Mouse (Mus musculus) left cerebral cortex, adult 8-10 months (tissue): ENCODE data around the gene Irx6. TPM values are rescaled to one million over a fixed set of nuclear protein-coding genes. Genes with fewer than 3 reads are reported as not detected.

Source experiments
- DNase-seq, 2 experiments: peaks; one replicate each; pipeline ENCODE4 v3.0.0; 2022; ENCODE audit warnings: low spot score in 2 of 2
- total RNA-seq, 4 experiments: library from RNA; stranded (reverse); gene quantifications; 2 replicates each; pipeline ENCODE4 v1.2.4; 2022

The Irx6 gene
- total RNA-seq, 4 experiments from 2014 or later = 0.17 to 0.32 (median 0.22) TPM

DNA sequence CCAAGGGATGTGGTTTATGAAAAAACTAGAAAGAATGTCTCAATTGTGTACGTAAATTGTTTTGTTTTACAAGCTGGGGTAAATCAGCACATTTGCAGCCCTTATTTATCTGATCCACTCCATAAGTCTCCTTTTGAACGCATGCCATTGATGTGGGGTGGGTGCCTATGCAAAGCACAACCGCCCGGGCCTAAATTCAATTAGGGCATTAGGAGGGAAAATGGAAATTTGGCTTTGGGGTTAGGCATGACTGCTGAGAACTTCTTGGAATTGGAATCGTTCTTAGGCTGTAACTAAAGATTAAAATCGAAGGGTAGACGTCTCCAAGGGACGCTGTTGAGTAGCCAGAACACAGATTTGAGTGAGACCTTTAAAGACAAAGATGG is 47.8 kb downstream of the Irx6 start:
- no peak for DNase-seq

DNA sequence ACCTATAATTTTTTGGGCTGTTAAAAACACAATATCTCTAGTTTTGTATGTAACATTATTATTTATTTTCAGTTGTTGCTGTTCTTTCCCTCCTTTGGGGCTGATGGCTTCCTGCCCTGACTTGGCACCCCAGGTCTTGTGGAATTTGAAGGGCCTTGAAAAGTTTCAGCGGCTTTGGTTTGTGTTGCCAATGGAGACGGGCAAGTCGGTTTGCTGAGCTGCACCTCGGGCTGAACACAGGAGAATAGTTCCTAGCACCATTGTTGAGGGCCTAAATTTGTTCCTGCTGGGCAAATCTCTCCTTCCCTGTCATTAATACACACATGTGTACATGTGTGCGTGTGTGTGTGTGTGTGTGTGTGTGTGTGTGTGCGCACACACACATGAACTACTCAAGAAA is 49.2 kb downstream of the Irx6 start:
- DNase-seq = no peak

DNA sequence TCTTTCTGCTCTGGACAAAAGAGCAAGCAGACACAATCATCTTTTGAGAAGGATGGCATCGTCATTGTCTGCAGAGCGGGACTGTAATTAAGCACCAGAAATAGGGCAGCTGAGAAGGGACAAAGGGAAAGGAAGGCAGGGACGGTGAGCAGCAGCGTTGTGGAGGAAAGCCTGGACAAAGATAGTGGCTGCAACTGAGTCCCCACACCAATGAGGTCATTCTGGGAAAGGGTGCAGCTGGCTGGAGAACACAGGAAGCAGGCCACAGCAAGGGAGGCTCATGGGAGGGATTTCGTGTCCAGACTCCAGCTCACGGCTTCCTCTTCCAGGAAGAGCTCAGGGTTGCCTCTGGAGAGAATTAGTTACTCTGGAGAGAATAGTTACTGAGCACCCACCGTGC is 49.9 kb downstream of the Irx6 start:
- no peak for DNase-seq

DNA sequence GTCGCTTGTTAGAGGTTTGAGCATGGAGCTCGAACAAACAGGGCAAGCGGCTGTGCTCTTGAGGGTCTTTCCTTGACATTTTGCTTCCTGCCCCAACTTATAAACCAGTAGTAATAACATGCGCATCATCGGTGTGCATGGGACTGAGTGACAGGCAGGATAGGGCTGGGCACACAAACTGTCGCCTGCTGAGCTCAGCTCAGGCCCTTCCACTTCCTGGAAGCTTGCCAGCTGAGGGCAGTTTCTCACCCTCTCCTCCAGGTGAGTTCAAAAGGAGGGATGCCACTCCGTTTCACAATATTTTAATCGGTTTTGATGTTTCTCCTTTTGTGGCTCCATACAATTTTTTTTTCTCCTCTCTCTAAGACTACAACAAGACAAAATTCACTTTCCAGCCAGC is 50.3 kb downstream of the Irx6 start:
- DNase-seq = no peak

Other genes with a start within 250 kb of the Irx6 start
- gene Mmp2, start 153.0 kb downstream of the Irx6 start, total RNA-seq = 1 to 10 TPM; 1.8 to 4.7 (median 4.1) TPM
- 10 to 100 TPM in 1 of 4 experiments, 1 to 10 TPM in 3; 9.6 to 13.3 (median 9.8) TPM for gene Lpcat2, start 181.1 kb downstream of the Irx6 start, total RNA-seq
- 1 to 10 TPM in 2 of 4 experiments, under 1 TPM in 1, not detected in 1; 0.49 to 1.6 (median 1.0) TPM for gene Capns2, start 227.1 kb downstream of the Irx6 start, total RNA-seq